Mouse (Mus musculus) liver, adult (tissue): ENCODE measurements around the gene Nova2.

Source experiments
- GATA4 ChIP-seq: IDR thresholded peaks from 2 replicates; pipeline ENCODE4 v1.6.1; 2014; ENCODE audit warnings: mild to moderate bottlenecking, low read length; ENCODE audit not compliant: insufficient replicate concordance

The Nova2 gene

GRCm38 (mm10) chr7:18925162-18925938 lies at the start of gene Nova2:
TSS of gene Nova2 (plus strand) at chr7:18925888.
- no peak for TF ChIP-seq GATA4

GRCm38 (mm10) chr7:18878691-18879090 lies 47.0 kb upstream of the Nova2 start:
- no peak for TF ChIP-seq GATA4

- TF ChIP-seq GATA4: no peak
Measured at GRCm38 (mm10) chr7:18883991-18884744, 41.5 kb upstream of the Nova2 start.

- no peak for TF ChIP-seq GATA4
Measured at GRCm38 (mm10) chr7:18884745-18885422, 40.8 kb upstream of the Nova2 start.

- no peak for TF ChIP-seq GATA4
Measured at GRCm38 (mm10) chr7:18886963-18887362, 38.7 kb upstream of the Nova2 start.

GRCm38 (mm10) chr7:18890848-18891247 lies 34.8 kb upstream of the Nova2 start:
- TF ChIP-seq GATA4: no peak

GRCm38 (mm10) chr7:18891872-18892599 lies 33.7 kb upstream of the Nova2 start:
- no peak for TF ChIP-seq GATA4

- TF ChIP-seq GATA4: no peak
Measured at GRCm38 (mm10) chr7:18893009-18893408, 32.7 kb upstream of the Nova2 start.

- no peak for TF ChIP-seq GATA4
Measured at GRCm38 (mm10) chr7:18893651-18894430, 31.8 kb upstream of the Nova2 start.

GRCm38 (mm10) chr7:18896536-18896935 lies 29.2 kb upstream of the Nova2 start:
- no peak for TF ChIP-seq GATA4

- TF ChIP-seq GATA4: no peak
Measured at GRCm38 (mm10) chr7:18900513-18900912, 25.2 kb upstream of the Nova2 start.

- TF ChIP-seq GATA4: no peak
Measured at GRCm38 (mm10) chr7:18902486-18902885, 23.2 kb upstream of the Nova2 start.

- no peak for TF ChIP-seq GATA4
Measured at GRCm38 (mm10) chr7:18904971-18905370, 20.7 kb upstream of the Nova2 start.

- TF ChIP-seq GATA4: no peak
Measured at GRCm38 (mm10) chr7:18909797-18910196, 15.9 kb upstream of the Nova2 start.
